Mouse (Mus musculus) large intestine, adult 2 months (tissue): Measurements from ENCODE around the gene Atg10. TPM values are rescaled to one million over a fixed set of nuclear protein-coding genes. Genes with fewer than 3 reads are reported as not detected.
"Not testable (repeated sequence)": the region's sequence is repeated elsewhere in the genome, so short reads cannot be mapped to it uniquely, and the experiment has no call there.

Experiments
- DNase-seq: peaks from one replicate; pipeline ENCODE4 v3.0.0-alpha.2; 2012; ENCODE audit warnings: low read depth, low spot score
- WGBS: fragments of 180-500 bp; shearing (Covaris S2); methylation state at CpG from one replicate; pipeline ENCODE4 v1.1.7; 2018; 5-methylcytosine and 5-hydroxymethylcytosine counted together
- polyA plus RNA-seq: library from polyadenylated mRNA; depleted of rRNA; stranded (reverse); fragments of >200 nt; gene quantifications from 2 replicates; pipeline ENCODE4 v1.2.3, GENCODE M21; 2012

The Atg10 gene
- polyA plus RNA-seq, 1 experiment, result 1.0 TPM

DNA sequence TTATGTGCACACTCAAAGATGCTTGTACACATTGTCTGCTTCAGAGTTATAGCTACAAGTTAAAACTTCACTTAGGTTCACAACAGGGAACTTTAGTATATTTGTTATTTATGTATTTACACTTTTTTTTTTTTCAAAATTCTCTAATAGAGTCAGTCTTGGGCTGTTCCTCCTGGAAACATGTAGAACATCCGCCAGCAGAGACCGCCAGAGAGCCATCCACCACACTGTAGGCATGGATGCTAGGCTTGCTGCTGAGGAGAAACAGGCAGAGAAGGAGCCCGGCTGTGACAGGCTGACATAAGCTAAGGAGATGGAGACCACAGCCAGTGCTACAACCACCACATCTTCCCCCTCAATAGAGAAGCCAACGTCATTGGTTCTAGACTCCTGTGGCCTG is 256.3 kb downstream of the Atg10 start:
- peak; percentile 11 for DNase-seq
- WGBS, result 5% methylated on average over 4 of the region's 4 CpGs

DNA sequence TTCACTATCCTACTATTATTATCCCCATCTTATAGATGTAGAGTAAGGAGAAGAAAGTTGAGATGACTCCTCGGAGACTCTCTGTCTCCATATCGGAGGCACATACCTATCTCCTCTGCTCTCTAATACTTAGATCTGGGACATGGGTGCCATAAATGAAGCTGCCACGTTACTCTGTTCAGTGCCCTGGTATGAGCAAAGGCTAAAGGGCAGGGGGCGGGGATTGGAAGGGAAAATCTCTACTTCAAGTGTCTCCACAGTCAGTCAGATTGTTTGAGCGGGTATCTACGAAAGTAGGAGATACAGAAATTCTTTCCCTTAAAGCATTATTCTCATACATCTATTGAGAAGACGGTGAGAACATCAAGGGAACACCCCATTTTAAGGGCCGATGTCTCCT is 257.8 kb downstream of the Atg10 start:
- 76% methylated on average over 8 of the region's 8 CpGs for WGBS
- no peak for DNase-seq

DNA sequence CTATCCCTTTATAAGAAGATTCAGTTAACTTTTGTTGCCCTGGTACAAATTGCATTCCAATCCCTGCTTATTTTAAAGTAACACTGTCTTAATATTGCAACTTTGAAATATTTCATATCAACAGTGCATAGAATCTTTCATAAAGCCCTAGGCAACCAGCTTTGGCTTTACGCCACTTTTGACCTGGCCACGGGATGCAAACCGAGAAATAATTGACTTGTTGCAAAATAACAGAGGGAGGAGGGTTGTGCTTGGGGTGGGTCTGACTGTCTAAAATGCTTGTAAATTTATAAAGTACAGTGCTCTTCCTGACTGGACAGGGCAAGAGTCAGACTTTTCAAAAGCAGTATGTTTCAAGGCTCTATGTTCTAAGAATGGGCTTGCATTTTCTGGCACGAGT is 259.3 kb downstream of the Atg10 start:
- WGBS, result 62% methylated on average over 4 of the region's 4 CpGs

DNA sequence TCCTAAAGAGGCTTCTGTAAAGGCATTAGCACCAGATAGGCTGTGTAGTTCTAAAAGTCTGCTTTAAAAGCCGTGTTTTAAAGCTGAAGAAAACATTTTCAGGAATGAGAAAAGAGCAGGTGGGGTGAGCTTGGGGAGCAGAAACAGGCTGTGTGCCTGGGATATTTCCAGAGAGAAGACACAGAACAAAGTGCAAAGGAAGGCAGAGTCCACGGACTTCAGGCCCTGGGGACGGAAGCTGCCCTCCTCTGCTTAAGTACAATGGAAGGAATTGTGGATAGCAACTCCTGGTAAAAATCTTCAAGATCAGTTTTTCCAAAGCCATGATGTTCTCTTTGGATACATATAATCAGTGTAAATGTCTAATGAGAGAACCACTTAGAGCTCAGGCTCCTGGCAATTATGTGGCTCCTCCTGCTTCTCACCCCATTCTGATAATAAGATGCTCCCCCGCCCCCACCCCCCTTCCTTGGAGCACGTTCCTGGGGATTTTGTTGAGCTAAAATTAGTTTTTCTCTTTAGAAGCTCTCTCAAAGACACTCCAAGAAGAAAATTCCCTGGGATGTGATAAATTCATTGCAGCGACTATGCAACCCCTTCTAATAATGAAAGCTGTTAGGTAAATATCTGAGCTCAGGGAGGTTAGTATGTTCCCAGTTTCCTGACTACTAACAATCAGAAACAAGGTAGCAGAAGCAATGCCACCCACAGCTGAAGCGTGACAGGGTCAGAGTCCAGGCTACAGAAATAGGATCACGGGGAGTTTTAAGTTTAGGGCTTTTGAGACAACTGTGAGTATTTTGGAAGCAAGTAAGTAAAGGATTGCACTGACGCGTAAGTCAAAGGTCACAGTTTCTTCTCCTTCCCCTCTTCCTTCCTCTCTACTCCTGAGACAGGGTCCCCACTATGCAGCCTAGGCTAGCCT is 260.7 kb downstream of the Atg10 start:
- no peak for DNase-seq
- 64% methylated on average over 10 of the region's 10 CpGs for WGBS

More for the DNA sequence above, 259.3 kb downstream of the Atg10 start:
- no peak for DNase-seq

DNA sequence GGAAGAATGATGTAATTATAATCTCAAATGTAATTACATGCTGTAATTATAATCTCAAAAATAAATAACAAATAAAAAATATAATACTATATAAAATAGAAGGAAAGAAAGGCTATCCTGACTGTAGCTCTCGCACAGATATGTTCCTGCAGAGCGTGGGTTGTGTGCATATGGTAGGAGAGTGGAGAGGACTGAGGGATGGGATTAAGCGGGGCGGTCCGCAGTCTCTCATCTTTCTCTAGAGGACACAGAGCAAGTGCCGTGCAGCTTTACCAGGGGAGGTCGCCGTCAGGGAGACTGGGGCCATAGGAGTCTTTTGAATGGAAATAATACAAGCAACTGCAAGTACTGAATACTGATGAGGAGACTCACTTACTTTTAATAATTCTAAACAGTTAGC is 263.2 kb downstream of the Atg10 start:
- WGBS, result 94% methylated on average over 8 of the region's 8 CpGs
- DNase-seq, result no peak

DNA sequence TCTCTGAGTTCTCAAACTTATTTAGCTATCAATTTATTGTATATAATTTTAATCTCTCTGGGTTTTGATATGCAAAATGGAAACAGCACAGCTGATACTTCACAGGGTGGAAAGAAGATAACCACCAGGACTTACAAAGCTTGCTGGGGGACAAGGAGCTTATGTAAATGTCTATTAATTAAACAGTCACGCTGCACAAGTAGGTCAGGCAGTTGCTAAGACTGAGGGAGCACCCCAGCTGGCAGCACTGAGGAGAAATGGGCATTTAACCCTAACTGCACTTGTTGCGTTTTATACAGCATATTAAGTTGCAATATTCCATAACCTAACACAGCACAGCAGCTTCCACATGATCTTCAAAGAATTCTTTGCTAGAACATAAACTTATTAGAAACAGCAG is 264.9 kb downstream of the Atg10 start:
- DNase-seq, result no peak
- 65% methylated on average over 2 of the region's 2 CpGs for WGBS

DNA sequence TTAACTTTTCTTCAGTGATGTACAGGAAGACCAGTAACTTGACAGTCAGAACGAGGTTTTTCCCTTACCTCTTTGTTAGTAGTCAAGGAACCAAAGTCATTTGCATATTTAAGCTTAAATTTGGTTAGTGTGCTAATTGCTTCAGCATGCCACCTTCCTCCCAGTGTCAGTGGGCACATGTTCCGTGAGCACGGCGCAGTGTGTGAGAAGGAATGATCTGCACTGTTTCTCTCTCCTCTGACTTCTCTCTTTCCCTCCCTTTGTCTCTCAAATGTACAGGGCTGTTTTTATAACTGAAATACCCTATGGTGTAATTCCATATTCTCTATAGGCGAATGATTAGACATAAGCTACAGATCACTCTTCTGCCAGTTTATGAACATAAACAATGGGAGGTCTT is 284.2 kb downstream of the Atg10 start:
- 89% methylated on average over 5 of the region's 5 CpGs for WGBS
- no peak for DNase-seq

DNA sequence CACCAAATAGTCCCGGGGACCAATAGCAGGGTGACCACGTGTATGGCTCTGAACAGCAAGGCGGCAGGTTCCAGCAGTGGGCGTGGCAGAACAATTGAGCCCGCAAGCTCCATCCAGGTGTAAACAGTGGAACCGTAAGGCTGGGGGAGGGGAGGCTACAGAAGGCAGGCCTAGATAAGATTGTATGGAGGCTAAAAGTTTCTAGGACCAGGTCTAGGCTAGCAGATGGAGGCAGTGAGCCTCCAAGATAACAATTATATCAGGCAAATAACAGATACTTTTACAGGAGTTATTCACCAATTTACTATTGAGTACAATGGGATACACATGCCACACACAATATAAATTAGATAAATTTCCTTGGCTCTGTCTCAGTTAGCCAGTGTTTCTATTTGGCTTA is 284.6 kb downstream of the Atg10 start:
- 56% methylated on average over 6 of the region's 6 CpGs for WGBS
- DNase-seq, result no peak

DNA sequence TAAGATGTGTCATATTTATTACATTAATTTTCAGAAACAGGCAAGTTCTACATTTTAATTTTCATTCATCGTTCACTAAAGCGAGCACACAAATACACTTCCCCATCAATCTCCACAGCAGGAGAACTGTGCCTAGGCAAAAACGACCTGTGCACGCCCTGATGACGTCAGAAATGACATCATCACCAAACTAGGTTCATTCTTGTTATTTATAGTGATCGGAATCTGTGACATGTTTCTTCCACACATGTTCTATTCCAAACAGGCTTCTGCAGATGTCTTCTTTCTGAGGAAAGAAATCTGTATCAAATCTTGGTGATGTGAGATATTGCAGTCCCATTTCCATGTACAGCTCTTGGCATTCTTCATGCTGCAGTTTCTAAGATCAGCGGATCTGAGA is 287.9 kb downstream of the Atg10 start:
- no peak for DNase-seq
- WGBS, result 83% methylated on average over 7 of the region's 7 CpGs

DNA sequence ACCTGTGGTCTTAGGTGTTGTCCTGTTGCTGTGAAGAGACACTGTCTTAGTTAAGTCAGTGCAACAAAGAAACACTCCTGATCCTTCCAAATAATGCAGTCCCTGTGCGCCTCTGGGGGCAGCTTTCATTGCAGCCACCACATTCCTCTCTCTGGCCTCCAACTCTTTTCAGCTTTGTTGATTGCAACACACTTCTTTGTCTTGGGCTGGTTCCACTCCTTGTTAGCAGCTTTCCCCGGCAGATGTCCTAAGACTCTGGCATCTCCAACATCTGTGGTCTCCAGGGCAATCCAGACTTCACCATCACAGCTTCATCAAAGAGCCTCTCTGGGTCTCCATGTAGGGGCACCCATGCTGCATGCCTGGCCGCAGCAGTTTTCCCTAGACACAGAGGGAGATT is 290.5 kb downstream of the Atg10 start:
- 67% methylated on average over 3 of the region's 3 CpGs for WGBS
- no peak for DNase-seq

DNA sequence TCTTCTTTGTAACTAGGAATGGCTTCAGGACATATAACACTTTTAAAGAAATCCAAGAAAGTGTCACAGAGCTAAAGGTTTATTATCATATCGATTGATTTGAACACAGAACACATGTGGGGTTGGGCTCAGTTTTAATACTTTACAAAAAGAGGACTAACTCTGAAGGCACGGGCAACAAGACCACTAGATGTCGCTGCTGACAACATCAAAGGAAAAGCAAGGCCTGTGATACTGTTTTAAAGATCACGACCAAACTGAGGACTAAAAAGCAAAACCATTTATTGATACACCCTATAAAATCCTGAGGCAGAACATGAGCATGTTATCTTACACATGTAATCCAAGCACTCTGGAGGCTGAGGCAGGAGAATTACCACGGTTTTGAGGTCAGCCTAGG is 293.9 kb downstream of the Atg10 start:
- WGBS, result 11% methylated on average over 5 of the region's 5 CpGs
- DNase-seq, result peak; percentile 39

DNA sequence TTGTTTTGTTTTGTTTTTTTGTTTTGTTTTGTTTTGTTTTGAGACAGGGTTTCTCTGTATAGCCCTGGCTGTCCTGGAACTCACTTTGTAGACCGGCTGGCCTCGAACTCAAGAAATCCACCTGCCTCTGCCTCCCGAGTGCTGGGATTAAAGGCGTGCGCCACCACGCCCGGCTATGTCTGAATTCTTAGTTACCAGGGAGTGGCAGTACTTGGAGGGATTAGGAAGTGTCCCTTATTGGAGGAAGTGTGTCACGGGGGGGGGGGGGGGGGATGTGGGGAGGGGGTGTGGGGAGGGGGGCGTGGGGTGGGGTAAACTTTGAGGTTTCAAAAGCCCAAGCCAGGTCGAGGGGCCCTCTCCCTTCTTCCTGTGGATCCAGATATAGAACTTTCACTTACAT is 295.5 kb downstream of the Atg10 start:
- 92% methylated on average over 9 of the region's 10 CpGs for WGBS
- not testable (repeated sequence) for DNase-seq

DNA sequence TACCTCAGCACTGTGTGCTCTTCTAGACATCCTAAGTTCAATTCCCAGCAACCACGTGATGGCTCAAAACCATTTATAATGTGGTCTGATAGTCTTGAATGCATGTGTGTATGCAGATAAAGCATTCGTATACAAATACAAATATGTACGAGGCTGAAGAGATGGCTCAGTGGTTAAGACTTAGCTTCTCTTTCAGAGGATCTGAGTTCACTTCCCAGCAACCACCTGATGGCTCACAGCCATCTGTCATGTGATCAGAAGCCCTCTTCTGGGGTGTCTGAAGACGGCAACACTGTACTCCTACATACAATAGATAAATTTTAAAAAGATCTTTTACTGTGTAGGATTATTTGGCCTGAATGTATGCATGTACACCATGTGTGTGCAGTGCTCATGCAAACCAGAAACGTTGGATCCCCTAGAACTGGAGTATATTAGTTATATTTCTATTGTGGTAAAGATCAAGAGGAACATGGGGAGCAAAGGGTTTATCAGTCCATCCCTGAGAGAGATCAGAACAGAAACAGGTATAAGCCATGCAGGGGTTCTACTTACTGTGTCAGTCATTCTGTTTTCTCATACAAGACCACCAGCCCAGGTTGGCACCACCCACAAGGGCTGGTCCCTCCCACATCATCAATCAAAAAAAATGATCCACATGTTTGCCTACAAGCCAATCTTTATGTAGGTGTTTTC is 296.7 kb downstream of the Atg10 start:
- WGBS, result 63% methylated on average over 5 of the region's 5 CpGs
- DNase-seq, result no peak

DNA sequence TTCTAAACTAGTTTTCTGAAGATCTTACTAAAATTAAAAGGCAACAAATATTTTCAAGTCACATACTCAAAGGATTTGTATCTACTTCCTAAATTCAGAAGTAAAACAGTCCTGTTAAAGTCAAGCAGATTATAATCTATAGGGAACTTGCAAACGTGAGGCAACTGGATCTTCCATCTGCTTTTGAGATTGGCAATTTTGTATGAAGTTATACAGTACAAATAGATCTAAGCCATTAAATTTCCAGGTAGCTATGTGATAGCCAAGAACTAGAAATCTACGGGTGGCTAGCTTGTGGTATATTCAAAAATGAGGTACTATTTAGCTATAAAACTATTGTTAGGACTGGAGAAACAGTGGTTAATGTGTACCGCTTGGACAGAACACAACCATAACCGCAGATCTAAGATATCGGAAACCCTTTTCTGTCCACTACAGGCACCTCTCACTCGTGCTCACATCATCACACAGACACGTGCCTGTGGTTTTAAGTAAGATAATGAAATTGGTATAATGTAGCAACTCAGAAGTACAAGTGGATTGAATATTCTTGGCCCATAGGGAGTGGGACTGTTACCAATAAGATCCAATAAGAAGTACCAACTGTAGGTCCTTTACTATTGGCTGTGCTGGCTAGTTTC is 297.5 kb downstream of the Atg10 start:
- no peak for DNase-seq
- WGBS, result 75% methylated on average over 7 of the region's 7 CpGs

DNA sequence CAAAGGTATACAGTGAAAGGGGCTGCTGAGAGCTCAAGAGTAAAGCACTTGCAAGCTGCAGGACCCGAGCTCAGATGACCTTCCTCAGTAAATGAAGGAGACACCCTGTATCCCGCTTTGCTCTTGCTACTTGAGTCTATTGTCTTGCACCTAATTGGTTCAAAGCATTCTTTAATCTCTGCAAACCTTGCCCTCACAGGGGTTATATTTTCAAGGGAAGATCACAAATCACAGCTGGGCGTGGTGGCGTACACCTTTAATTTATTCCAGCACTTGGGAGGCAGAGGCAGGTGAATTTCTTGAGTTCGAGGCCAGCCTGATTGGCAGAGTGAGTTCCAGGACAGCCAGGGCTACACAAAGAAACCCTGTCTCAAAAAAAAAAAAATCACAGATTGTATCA is 298.6 kb downstream of the Atg10 start:
- WGBS, result 83% methylated on average over 5 of the region's 5 CpGs
- no peak for DNase-seq

DNA sequence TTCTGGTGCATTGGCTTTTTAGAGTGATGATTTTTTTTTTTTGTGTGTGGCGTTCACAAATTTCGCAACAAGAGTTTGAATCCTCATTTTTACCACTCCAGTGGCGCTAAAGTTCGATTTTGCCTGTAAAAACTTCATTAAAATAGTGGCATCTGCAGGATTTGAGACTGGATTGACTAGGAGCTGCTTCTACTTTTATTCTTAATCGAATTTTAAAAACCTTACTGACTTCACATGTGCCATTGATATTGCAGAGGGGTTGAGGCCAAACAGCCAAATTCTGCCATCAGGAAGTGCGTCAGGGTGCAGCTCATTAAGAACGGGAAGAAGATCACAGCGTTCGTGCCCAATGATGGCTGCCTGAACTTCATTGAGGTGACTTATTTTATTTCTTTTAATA is 299.7 kb downstream of the Atg10 start:
- DNase-seq, result no peak
- WGBS, result 40% methylated on average over 9 of the region's 9 CpGs

DNA sequence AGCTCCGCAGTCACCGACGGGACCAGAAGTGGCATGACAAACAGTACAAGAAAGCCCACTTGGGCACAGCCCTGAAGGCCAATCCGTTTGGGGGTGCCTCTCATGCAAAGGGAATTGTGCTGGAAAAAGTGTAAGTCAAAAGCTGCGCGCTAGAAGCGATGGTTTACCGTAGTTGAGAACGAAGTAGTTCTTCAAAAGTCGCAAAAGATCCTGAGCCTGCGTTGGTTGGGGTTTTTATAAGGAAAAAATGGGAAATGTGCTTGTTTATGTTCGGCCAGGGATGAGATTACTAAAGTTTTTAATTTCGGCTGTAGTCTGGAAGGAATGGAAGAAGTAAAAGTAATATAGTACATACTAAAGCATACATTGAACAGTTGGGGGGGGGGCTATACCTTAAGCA is 300.2 kb downstream of the Atg10 start:
- WGBS, result 1% methylated on average over 13 of the region's 13 CpGs
- not testable (repeated sequence) for DNase-seq

DNA sequence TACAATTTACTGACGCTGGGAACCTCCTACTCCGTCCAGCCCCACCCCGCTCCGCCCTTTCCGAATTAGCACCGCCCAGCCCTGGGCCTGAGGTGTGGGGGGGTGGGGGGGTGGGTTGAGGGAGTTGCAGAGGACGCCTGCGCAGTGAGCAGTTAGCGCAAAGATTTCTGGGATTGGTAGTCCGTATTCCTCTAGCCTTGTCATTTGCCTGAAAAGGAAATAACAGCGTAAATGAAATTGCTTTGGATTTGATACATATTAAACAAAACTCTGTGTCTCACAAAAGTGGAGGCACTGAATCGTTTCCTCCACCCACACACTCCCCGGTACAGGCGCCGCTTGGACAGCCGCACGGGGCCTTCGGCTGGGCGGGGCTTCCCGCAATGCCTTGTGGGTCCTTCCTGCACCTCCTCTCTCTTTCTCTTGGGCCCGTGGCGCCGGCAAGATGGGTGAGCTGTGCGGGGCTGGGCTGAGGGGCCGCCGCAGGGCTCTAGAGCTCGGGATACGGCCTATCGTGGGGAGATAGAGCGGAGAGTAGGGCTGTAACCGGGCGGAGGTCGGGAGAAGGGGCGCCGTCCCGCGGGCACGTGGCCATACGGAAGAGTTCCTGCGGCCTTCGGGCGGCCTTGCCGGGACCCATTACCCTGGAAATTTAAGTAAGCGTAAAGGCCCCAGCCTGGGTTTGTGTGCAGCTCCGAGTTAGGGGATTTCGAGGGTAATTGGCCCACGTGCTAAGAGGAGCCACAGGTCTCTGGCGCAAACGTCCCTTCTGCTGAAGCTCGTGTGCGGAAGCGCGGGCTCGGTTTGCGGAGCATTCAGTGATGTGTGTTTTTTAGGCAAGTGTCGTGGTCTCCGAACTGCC is 300.8 kb downstream of the Atg10 start, which contains the start of gene Rps23:
Gene Rps23, plus strand, starts transcription at position 208 of the 862 bp plus-strand sequence.
- under 1% methylated on average over 57 of the region's 57 CpGs for WGBS
- DNase-seq, result peak; percentile 76

DNA sequence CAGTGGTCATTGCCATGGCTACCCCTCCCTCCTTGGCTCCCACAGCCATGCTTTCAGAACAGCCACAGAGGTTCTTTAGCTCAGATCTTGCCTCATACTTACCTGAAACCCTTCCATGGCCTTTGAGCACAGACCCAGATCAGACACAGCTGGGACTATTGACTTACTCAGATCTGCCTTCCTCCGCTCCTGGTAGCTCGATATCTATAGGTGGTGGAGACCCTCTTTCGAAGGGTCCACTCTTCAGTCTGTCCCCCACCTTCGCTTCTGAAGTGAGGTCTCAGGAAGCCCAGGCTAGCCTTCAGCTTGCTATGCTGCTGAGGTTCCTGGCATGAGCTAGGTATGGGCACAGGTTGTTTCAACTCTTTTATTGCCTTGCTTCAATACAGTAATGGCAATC is 309.0 kb downstream of the Atg10 start:
- WGBS, result 94% methylated on average over 4 of the region's 4 CpGs
- DNase-seq, result no peak
